Mouse (Mus musculus) bone marrow, adult 2 months (tissue): Measurements from ENCODE around the gene Ccl11. TPM values are rescaled to one million over a fixed set of nuclear protein-coding genes. Genes with fewer than 3 reads are reported as not detected.

Experiments used
- H3K27ac ChIP-seq: fragments of 200-500 bp; 2 replicates; pipeline ENCODE4 v1.5.1; 2012; ENCODE audit warnings: low read depth, mild to moderate bottlenecking, control low read depth, inconsistent platforms, low read length; ENCODE audit not compliant: control insufficient read depth, poor library complexity, insufficient read depth
- H3K4me1 ChIP-seq: fragments of 200-500 bp; 2 replicates; pipeline ENCODE4 v1.6.1; 2011; ENCODE audit warnings: low read length; ENCODE audit not compliant: control insufficient read depth, insufficient read depth
- H3K4me3 ChIP-seq: fragments of 200-500 bp; replicated peaks from 2 replicates; pipeline ENCODE3; 2011; ENCODE audit warnings: mild to moderate bottlenecking, low read depth, low read length, control low read depth; ENCODE audit not compliant: control insufficient read depth
- CTCF ChIP-seq: fragments of 200-500 bp; IDR thresholded peaks from 2 replicates; pipeline ENCODE4 v1.5.1; 2011; ENCODE audit warnings: low read length, control low read depth; ENCODE audit not compliant: control insufficient read depth, insufficient read depth
- POLR2A ChIP-seq: fragments of 200-500 bp; IDR thresholded peaks from 2 replicates; pipeline ENCODE4 v1.6.1; 2011; ENCODE audit warnings: low read depth, mild to moderate bottlenecking, control low read depth, low read length, borderline replicate concordance; ENCODE audit not compliant: control insufficient read depth
- WGBS: fragments of 180-500 bp; shearing (Covaris S2); methylation state at CpG from one replicate; pipeline ENCODE4 v1.1.7; 2018; 5-methylcytosine and 5-hydroxymethylcytosine counted together
- polyA plus RNA-seq: library from polyadenylated mRNA; stranded (reverse); fragments of >200 nt; gene quantifications from 2 replicates; pipeline ENCODE4 v1.2.4, GENCODE M21; 2011; ENCODE audit warnings: low replicate concordance; ENCODE audit not compliant: missing spikeins, insufficient read depth, insufficient read length

The Ccl11 gene
- polyA plus RNA-seq, 1 experiment: not detected

DNA sequence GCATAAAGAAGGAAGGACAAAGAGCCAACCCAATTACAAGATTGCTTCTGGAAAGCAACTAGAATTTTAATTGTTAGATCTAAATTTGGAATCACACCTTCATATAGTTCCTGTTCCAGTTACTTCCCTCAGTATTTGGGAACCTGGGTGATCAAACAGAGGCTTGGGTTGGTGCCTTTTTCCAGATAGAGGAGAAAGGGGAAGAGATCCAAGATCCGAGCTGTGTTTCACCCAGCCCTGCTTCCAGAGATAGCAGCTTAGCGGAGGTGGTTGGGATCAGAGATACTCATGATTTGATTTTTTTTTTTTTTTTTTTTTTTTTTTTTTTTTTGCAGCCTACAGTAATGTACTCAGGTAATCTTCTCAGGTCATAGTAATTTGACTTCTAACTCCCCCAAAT is 21.8 kb upstream of the Ccl11 start:
- WGBS: 85% methylated on average over 2 of the region's 2 CpGs
- Histone ChIP-seq H3K27ac (no peak overlapping the region), H3K4me1 (no peaks in the 10 kb centered on the region), H3K4me3 (no peak overlapping the region)
- TF ChIP-seq CTCF (no peak), POLR2A (no peak)

DNA sequence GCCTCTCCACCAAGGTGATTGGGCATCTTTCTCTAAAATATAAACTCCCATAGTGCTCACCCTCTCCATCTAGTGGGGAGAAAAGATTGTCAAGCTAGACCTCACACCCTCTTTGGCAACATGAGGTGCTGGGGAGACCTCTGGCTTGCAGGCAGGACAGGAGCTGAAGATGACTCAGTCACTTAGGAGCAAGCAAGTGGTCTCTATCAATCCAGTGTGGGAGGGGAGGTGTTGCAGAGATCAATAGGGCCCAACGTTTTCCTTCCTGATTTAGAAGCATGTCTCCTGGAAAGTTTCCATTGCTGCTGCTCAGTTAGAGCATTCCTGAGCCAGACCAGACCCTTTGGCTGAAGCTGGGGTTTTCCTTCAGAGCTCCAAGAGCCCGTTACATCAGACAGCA is 19.1 kb upstream of the Ccl11 start, which contains the start of gene Gm17268:
TSS of gene Gm17268 (minus strand) at position 28 of the 400 bp plus-strand sequence.
- Histone ChIP-seq H3K4me3 (no peak within 1 kb of the TSS), H3K27ac (no peak within 1 kb of the TSS), H3K4me1 (no peaks in the 10 kb centered on the region; the same call in 1 of the 2 replicates)
- TF ChIP-seq POLR2A (no peak), CTCF (no peak)
- whole genome bisulfite sequencing: 17% methylated on average over 2 of the region's 2 CpGs

DNA sequence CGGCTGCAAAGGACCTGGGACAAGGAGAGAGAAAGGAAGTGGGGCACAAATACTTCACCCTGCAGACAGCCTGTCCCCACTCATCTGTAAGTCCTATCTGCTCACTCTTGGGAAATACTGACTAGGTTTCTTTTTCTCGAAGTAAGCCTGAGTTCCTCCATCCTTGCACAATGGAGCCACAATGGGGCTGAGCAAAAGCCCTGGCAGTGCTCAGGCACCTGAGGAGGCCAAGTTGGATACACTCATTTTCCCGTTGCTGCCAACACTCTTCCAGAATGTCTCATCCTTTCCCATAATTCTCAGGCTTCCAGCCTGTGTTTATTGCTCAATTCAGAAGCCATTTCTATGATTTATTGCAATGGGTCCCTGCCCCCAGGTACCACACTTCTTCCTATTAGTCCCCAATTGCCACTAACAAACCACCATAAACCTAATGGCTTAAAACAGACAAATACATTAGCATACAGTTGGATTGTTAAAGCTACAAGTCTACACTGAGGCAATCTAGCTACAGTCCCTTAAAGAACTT is 18.4 kb upstream of the Ccl11 start:
- no peak for TF ChIP-seq CTCF
- WGBS: 14% methylated on average over 3 of the region's 3 CpGs
- Histone ChIP-seq H3K4me3 (no peak overlapping the region), H3K4me1 (no peaks in the 10 kb centered on the region; the same call in 1 of the 2 replicates), H3K27ac (no peak overlapping the region)

DNA sequence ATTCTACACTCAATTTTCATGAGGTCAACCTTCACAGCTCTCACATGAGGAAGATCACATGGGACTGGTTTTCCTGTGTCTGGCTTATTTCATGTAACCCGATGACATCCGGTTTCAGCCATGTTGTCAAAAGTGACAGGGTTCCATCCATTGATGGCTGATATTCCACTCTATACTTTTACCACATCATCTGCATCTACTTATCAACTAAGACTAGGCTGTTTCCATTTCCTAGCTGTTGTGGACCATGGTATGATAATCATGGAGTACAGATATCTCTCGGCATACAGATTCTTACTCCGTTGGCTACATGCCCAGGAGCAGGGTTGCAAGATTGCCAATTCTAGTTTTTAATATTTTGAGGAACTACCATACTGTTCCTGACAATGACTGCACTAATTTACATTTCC is 15.9 kb upstream of the Ccl11 start:
- WGBS: 20% methylated on average over 4 of the region's 4 CpGs
- Histone ChIP-seq H3K4me1 (no peaks in the 10 kb centered on the region; the same call in 1 of the 2 replicates), H3K27ac (no peak overlapping the region), H3K4me3 (no peak overlapping the region)
- TF ChIP-seq CTCF (no peak), POLR2A (no peak)

DNA sequence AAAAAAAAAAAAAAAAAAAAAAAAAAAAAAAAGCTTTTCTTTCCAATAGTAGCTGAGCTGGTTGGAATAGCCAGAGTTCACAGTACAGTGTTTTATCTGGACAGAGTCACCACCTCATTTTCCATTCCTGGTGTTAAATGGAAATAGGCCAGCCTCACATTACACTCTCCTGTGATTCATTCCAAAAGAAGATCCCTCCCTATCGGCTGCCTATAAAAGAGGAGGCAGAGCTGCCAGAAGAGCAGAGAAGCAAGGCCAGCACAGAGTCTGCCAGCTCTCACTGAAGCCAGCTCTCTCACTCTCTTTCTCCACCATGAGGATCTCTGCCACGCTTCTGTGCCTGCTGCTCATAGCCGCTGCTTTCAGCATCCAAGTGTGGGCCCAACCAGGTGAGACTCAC is 12.2 kb upstream of the Ccl11 start, which contains the start of gene Ccl7:
TSS of gene Ccl7 (plus strand) at position 242 of the 400 bp plus-strand sequence.
- no peak within 1 kb of the TSS for H3K4me3 ChIP-seq
- WGBS: 76% methylated on average over 3 of the region's 3 CpGs
- TF ChIP-seq CTCF (no peak), POLR2A (no peak)
- no peak within 1 kb of the TSS for H3K27ac ChIP-seq
- H3K4me1 ChIP-seq: no peaks in the 10 kb centered on the region; the same call in 1 of the 2 replicates

DNA sequence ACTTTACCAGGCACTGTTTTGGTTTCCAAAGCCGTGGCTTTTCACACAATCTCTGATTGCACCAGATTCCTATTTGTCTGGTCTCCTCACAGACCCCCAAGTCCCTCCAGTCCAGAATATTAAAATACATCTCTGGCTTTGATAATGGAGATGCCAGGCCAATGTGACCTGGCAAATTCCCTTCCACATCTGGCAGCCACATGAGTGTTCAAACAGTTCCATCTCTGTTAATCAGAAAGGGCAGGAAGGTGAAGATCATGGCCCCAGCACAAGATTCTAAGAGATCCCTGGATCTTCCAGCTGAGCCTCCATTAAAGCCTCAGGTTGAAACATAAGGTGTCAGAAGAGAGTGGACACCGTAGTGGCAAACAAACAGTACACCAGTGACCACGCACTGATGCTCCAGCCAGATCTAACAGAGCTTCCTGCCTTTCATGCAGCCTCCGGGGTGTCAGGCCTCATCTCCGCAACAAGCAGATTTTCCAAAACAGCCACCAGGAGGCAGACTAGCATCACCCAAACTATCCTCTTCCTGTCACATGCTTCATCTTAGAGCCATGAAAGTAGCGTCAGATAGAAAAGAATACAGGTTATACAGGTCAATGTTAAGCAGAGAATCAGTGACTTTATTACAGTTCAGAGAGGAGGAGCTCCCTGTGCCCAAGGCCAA is 9.7 kb upstream of the Ccl11 start:
- 39% methylated on average over 6 of the region's 6 CpGs for WGBS
- no peak overlapping the region for H3K27ac ChIP-seq

DNA sequence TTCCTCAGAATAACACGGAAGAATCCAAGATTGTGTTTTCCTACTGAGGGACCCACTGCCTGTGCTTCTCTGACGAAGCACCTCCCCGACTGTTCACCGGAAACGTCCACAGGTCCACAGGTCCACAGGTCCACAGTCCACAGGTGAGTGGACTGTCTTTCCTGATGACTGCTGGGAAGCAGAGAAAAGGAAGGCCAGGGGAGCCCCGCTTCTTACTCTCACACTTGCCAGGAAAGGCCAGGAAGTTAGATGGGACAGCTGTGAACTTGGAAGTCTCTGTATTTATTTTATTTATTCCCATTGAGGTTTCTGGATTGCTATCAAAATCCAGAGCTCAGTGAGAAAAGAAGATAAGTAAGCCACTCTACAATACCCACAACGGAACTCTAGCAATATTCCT is 3.8 kb upstream of the Ccl11 start:
- H3K27ac ChIP-seq: no peak overlapping the region
- WGBS: 86% methylated on average over 7 of the region's 7 CpGs
- H3K4me3 ChIP-seq: no peak overlapping the region
- no peaks in the 10 kb centered on the region for H3K4me1 ChIP-seq
- TF ChIP-seq CTCF: no peak
- no peak for TF ChIP-seq POLR2A

More for the DNA sequence above, 9.7 kb upstream of the Ccl11 start:
- TF ChIP-seq POLR2A (no peak), CTCF (peak; percentile 33; the same call in 1 of the 2 replicates)
- no peaks in the 10 kb centered on the region for H3K4me1 ChIP-seq
- no peak overlapping the region for H3K4me3 ChIP-seq

DNA sequence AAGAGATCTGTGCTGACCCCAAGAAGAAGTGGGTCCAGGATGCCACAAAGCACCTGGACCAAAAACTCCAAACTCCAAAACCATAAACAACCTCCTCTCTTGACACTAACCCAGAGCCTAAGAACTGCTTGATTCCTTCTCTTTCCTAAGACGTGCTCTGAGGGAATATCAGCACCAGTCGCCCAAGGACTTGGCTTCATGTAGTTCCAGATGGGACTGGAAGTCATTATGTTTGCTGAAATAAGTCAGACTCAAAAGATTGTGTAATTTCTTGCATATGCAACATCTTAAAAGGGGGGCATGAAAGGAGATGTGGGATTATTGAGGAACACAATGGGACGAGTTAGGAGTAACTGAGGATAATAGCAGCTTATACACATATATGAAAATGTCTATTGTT is 4.6 kb downstream of the Ccl11 start:
- WGBS: 56% methylated on average over 3 of the region's 3 CpGs
- Histone ChIP-seq H3K4me1 (no peaks in the 10 kb centered on the region), H3K4me3 (no peak overlapping the region), H3K27ac (no peak overlapping the region)
- TF ChIP-seq CTCF: no peak
- no peak for TF ChIP-seq POLR2A
